Mouse (Mus musculus) Muller cell, postnatal 12 days (primary cell): Measurements from ENCODE around the gene Tulp2.
A peak's percentile ranks its signal among the peaks of the same experiment; 100 is the strongest.

Experiments
- DNase-seq: peaks from one replicate; pipeline ENCODE4 v3.0.0-alpha.2; 2015; ENCODE audit errors: inconsistent ontology term

Tulp2 gene

DNA sequence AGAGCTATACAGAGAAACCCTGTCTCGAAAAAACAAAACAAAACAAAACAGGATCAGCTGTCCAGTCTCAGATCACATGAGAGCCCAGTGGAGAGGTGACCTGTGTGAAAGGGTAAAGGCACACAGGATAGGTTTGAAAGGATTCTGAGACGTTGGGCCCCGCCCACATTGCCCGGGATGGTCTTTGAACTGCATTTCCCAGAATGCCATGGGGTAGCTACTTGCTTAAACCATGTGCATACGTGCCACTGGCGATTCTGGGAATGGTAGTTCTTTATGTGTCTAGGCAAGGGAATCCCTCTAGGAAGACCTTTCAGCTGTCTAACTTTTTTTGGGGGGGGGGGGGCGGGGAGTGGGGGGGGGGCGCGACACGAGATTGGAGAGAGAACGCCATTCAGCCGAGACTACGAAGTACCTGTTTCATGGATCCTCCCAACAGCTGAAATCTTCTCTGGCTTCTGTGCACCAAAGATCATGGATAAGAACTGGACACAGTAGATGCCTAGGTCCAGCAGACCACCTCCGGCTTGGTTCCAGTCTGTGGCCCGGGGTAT is at the start of gene Tulp2:
Tulp2 (plus strand) TSS at position 504 of the 554 bp plus-strand sequence.
- peak; percentile 50 for DNase-seq

DNA sequence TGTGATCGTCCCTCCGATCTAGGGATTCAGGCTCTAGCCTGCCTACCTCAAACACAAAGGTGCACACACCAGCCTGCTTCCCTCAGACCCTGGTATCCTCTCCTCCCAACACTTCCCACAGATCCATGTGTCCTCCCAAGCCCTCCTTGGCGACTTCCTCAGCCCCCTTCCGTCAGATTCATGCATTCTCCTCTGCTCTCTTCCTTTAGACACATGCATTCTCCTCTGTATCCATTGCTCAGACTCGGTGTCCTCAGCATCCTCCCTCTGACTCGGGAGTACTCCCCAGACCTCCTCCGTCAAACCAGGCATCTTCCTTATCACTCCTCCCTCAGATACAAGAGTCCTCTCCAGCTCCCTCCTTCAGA is 47.9 kb upstream of the Tulp2 start:
- no peak for DNase-seq

DNA sequence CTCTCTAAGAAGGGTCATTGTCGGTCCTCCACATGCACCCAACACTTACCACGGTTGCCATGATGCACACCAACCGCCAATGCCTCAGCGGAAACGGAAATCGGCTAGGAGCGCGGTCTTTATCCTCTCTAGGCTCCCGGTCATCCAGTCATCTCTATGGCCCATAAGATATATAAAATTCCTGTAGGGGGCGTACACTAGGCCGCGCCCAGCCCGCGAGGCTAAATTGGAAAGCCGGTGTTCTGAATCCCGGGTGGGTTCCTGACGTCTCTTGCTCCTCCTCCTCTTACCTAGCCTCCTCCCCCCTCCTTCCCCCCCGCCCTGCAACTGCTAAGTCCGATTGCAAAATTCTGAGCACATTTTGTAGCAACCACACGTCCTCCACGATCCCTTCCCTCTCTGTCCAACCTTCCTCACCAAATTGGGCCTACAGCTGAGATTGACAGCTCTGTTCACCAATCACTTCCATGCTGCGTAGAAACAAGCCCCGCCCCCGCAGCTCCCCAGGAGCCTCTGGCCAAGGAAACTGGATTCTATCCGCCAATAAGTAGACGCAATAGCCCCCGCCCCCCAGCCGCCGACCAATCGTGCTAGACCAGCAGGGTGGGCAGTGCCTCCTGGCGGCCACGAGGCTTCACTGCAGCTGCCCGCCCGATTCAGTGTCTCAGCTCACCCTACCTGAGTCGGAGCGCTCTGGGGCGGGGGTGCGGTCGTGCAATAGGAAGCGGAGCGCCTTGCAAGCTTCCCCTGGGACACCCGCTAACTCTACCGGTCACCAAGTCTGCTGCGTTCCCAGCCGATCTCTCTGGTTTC is 47.3 kb upstream of the Tulp2 start, which contains the start of gene Gys1:
Gys1 (plus strand) TSS at position 642 of the 813 bp plus-strand sequence.
- peak; percentile 100 for DNase-seq

DNA sequence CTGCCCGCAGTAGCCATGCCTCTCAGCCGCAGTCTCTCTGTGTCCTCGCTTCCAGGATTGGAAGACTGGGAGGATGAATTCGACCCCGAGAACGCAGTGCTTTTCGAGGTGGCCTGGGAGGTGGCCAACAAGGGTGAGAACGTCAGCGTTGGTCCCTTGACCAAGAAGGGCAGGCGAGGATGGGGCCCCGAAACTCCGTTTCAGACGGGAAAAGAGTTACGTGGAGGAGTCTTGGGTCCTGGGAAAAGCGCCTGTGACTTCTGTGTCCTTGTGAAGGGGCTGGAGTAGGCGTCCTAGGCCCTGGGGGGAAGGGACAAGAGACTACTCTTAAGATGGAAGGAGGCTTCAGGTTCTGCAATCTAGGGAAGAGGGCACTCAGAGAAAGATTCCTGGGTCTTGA is 46.6 kb upstream of the Tulp2 start:
- DNase-seq = no peak

DNA sequence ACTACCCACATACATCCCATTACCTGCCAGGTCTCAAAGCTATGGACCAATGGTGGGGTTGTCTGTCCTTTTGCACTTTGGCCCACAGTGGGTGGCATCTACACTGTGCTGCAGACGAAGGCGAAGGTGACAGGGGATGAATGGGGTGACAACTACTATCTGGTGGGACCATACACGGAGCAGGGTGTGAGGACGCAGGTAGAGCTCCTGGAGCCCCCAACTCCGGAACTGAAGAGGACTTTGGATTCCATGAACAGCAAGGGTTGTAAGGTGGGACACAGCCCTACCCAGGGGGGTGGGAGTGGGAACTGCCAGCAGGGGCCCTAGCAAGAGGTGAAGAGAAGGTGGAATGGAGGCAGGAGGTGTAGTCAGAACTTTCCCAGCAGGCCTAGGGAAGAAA is 45.2 kb upstream of the Tulp2 start:
- DNase-seq = no peak

DNA sequence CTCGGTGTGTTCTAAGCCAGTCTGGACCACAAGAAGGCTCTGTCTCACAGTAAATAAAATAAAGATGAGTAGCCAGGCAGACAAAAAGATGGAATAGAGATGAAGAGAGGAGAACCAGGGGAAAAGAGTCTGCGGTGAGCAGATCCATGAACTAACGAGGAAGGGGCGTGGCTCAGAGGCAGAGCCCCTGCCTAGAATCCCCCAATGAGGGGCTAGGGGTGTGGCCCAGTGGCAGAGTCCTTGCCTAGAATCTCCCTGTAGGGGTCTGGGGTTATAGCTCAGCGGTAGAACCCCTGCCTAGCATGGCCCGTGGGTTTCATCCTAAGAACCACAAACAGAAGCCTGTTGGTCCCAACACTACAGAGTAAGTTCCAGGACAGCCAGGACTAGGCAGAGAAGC is 44.6 kb upstream of the Tulp2 start:
- DNase-seq = no peak

DNA sequence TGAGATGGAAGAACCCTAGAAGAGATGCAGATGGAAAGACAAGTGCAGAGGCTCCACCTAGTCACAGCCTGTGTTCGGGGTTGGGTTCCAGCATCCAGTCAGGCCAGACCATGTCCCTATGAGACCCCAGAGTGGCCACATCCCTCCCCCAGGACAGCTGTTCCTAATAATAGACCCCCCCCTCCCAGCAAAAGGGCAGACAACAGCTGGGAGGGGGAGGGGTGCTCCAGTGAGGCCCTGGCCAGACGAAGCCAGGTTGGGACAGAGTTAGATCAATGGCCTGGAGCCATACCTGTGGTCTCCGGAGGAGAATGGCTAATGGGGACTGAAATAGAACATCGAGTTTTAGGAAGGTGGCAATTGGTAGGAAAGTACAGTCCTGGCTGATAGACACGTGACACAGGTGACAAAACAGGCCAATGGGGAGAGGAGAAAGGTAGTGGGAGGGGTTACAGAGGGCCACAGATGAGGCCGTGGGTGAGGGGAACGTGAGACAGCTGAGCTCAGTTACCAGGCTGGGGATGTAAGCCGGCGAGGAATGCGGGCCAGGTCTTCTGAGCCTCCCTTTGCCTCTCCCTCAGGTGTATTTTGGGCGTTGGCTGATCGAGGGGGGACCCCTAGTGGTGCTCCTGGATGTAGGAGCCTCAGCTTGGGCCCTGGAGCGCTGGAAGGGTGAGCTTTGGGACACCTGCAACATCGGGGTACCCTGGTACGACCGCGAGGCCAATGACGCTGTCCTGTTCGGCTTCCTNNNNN is 44.0 kb upstream of the Tulp2 start, which contains the start of gene Ruvbl2:
Ruvbl2 (minus strand) TSS at position 576 of the 756 bp plus-strand sequence.
- no peak for DNase-seq

DNA sequence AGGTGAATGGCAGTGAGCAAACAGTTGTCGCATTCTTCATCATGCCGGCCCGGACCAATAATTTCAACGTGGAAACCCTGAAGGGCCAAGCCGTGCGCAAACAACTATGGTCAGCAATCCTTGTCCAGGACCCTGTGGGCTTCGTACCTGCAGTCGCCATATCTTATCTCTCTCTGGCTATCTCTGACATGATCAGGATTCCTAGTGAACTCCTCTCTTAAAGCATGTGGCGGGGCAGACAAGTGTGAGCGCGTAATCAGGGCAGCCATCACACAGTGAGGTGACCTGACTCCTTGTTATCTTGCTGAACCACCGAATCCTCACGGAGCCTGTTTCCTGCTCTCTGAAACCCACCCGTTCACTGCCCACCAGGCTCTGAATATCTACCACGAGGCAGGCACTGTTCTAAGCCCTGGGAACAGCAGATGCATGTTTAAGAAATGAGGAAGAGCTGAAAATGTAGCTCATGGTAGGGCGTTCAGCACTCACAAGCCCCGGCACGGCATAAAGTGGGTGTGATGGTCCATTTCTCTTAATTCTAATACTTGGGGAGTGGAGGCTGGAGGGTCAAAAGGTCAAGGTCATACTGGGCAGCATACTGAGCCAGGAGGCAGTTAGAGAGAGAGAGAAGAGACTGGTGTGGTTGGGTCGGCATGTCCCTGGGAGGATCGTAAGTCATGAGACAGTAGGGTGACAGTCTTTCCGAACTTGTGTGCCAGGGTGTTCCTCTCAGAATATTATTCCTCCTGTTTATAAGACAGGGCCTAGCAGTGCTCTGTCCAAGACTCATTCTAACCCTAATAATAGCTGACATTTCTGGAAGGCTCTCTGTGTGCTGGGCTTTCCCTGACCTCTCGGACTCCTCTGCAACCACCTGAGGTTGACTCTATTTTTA is 37.9 kb upstream of the Tulp2 start:
- DNase-seq = no peak

DNA sequence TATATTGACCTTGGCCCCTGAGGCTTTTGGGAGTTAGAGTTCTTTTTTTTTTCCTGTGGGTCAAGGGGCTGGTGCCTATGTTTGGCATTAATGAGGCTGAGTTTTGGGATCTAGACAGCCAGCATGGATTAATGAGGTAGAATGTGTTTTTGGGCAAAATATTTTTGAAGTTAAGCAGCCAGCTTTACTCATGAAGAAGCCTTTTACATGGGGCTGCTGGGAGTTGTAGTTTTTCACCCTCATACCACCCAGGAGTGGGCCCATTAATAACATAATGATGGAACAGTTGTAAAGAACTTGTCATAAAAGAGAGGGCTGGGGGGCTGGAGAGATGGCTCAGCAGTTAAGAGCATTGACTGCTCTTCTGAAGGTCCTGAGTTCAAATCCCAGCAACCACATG is 35.1 kb upstream of the Tulp2 start:
- DNase-seq = no peak

DNA sequence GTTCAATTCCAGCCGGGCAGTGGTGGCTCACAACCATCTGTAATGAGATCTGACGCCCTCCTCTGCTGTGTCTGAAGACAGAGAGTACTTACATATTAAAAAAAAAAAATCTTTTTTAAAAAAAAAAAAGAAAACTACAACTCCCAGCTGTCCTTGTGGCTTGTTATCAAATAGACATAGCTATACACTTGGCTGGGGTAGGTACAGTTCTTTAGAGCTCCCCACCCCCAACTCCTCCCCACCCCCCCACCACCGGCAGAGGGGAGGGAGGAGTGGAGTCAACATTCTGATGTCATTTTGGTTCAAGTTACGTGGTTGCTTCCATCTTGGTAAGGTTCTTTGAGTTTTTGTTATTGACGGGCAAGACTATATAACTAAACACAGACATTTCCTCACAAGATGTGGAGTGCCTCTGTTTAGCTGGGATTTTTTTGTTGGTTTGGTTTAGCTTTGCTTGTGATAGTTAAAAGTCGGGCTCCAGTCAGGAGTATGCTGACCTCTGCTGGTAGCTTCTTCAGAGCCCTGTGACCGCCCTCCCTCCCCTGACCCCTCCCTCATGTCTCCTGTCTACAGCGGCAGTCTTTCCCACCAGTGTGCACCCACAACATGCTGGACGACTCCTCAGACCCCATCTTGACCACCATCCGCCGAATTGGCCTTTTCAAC is 34.2 kb upstream of the Tulp2 start:
- peak; percentile 59 for DNase-seq

DNA sequence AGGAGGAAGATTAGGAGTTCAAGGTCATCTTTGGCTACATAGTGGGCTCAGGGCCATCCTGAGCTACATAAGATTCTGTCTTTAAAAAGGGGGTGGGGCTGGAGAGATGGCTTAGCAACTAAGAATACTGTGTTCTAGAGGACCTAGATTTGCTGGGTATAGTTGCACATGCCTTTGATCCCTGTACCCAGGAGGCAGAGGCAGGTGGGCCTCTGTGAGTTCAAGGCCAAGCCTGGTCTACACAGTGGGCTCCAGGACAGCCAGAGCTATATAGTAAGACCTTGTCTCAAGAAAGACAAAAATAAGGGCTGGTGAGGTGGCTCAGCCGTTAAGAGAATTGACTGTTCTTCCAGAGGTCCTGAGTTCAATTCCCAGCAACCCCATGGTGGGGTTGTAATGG is 31.7 kb upstream of the Tulp2 start:
- no peak for DNase-seq

DNA sequence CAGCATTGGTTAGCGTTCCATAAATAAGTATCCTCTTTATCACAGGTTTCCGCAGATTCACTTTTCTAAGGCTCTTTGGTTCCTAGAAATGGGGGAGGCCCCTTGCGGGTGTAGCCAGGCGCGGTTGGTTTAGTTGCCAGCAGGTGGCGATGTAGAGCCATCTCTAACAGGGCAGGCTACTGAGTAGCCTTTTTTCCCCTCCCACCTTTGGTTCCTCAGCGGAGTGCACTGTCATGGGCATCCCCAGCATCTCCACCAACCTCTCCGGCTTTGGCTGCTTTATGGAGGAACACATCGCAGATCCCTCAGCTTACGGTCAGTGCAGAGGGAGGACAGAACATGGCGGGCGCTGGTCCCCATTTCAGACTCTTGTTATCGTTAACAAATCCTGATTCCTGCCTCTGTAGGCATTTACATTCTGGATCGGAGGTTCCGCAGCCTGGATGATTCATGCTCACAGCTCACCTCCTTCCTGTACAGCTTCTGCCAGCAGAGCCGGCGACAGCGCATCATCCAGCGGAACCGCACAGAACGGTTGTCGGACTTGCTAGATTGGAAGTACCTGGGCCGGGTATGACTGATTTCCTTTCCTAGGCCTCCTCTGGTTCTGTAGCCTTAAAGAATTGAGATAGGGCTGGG is 30.2 kb upstream of the Tulp2 start:
- DNase-seq = peak; percentile 50

DNA sequence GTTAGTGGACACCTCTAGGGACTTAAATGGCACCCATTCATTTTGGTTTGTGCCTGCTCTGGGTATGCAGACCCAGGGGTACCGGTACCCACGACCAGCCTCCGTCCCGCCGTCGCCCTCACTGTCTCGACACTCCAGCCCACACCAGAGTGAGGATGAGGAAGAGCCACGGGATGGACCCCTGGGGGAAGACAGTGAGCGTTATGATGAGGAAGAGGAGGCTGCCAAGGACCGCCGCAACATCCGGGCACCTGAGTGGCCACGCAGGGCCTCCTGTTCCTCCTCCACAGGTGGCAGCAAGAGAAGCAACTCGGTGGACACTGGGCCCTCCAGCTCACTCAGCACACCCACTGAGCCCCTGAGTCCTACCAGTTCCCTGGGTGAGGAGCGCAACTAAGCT is 26.7 kb upstream of the Tulp2 start:
- DNase-seq = no peak

DNA sequence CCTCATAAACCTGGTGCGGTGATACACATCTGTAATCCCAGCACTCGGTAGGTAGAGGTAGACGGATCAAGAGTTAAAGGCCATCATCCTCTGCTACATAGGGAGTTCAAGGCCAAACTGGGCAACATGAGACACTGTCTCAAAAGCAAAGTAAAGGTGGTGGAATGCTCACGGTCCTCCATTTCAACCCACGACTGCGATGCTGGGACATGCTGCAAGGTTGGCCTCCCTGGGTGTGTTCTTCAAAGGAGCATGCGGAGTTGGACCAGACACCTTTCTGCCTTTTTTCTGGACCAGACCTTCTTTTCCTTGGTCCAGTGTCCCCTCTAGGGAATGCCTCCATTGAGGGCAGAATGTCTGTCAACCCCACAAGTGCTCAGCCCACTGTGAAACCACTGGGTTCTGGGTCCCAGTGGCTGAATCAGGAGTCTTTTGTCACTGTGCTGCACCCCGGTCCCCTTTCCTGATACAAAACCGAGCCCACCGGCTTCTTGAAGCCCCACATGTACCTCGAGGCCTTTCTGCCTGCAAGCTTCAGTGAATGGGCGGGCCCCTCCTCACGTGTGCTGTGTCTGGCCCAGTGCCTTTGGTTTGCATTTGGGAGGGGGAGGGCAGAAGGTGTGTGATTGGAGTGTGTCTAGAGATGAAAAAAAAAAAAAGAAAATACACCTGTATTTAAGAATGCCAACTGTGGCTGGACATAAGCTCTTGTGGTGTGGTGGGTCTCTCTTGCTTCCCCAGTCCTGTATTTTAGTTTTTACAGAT is 25.6 kb upstream of the Tulp2 start:
- DNase-seq = no peak

DNA sequence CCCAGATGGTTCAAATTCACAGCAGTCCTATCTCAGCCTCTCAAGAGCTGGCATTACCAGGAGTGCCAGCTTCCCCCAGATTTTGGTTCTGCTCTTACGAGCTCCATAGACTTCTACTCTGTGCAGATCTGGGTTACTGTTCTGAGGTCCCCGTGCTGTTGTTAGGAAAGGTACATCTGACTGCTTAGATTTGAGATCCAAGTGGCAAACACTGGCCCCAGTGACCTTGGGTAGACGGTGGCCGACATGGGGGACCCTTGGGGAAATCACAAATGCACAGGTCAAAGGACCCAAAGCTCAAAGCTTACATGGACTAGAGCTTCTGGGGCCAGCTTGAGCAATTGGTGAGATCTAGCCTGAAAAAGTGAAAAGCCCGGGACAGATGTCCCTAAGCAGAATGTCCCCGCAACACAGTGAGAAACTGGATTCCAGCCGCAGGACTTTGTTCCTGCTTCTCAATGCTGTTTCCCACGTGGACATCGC is 24.9 kb upstream of the Tulp2 start:
- DNase-seq = no peak

DNA sequence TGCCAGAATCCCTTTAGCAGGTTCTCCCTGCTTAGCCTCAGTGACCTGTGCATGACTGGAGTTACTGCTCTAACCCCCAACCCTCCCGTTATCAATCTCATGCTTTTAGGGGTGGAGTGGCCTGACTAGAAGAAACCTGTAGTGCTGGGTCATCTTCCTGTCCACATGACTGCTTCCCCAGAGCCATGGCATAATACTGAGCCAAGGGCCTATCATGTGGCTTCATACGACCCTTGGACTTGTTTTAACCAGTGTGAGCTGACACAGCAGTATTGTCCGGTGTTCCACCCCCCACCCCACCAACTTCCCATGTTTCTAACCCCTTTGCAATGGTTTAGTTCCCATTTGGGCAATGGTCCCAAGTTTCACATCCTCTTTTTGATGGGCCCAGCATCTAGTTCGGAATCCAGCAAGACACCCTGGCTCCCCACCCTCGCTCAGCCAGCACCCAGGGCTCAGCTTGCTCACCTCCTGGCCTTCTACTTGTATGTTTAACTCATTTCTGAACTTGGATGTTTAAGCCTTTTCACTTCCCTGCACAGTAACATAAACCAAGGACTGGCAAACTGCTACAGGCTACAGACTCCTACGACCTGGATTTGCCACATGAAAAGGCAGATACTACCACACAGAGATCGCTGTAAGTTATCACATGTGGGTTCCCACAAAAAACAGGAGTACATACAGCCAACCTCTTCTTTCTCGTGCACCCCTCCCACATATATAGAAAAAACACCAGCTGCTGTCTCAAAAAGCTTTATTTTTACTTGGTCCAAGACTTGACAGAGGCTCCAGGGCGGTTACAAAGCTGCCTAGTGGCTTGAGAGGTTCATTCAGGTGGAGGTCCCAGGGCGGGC is 24.2 kb upstream of the Tulp2 start:
- peak; percentile 50 for DNase-seq

DNA sequence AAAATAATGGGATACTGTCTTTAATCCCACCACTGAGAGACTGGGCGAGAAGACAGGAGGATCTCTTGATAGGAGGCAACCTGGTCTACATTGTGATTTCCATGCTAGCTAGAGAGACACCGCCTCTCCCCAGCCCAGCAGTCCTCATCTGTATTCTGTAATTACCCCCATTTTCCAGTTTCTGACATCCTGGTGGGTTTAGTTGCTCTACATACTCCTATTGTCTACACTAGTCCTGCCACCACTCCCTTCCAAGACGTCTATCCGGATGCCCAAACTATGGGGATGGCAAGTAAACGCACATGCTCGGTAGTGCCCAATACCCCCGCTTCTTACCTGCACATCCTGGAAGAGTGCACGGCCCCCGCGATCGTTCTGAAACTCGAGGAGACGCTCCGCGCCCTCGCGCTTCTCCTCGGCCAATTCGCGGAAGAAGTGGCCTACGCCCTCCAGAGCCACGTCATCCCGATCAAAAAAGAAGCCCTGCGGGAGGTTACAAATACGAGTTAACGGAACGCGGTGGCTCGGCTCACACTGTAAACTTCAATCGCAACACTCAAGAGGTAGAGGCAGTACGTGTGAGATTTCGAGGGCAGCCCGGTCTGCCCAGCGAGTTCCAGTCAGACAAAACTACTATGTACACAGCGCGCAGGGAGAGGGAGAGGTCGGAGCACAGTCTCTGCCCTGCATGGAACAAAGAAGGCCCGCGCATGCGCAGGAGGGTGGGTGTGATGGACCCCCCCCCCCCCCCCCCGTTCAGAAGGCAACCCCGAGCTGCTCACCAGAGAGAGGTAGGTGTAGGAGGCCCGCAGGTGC is 22.7 kb upstream of the Tulp2 start:
- DNase-seq = peak; percentile 91
